Mouse (Mus musculus) neural tube, embryonic 10.5 days (tissue): ENCODE measurements at regions not wholly inside any gene's neighbourhood (a gene's known extent, or its start where the extent isn't known, plus 50 kb on each side); places are given as distances from the start of the nearest gene placed in this dataset.

Experiments
- DNase-seq: peaks from one replicate; pipeline ENCODE4 v3.0.0-alpha.2; 2017; ENCODE audit warnings: low spot score; ENCODE audit errors: extremely low spot score

DNA sequence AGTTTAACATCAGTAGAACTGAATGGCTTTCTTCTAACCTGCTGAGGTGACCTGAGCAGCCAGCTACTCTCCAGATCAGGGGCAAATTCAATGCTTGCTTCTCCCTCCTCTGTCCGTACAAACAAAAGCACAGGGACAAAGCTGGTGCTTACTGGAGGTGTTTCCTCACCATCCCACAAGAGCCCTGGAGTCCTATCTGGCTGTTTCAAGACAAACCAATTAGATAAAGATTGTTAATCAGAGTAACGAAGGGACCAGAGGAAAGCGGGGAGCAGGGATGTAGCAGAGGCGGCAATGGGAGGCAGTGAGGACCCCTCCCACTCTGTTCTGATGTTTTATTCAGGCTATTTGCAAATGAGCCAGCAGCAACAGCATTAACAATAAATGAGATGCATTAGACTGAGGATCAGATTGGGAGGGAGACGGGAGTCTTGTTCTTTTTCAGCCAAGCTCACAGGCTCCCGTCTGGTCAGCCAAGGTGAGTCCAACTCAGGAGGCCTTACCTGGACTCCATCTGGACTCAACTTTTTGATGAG lies 418.0 kb upstream of the Gm6657 start:
- DNase-seq, result no peak

DNA sequence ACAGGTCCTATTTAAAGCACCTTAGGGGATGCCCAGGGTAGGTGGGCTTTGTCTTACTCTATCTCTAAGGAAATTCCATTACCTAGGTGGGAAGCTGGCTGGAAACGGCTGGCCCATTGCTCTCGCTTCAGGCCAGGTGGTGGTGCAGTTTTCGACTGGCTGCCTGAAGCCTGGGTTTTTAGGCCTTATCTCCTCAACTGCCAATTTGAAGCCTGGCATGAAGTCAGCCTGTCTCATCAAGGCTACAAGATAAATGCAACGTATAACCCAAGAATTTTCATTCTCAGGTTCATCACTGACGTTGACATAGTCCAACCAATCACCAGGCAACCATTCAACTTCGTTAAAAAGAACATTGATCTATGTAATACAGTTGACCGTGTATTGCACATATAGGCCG lies 417.3 kb upstream of the Gm6657 start:
- DNase-seq, result no peak

DNA sequence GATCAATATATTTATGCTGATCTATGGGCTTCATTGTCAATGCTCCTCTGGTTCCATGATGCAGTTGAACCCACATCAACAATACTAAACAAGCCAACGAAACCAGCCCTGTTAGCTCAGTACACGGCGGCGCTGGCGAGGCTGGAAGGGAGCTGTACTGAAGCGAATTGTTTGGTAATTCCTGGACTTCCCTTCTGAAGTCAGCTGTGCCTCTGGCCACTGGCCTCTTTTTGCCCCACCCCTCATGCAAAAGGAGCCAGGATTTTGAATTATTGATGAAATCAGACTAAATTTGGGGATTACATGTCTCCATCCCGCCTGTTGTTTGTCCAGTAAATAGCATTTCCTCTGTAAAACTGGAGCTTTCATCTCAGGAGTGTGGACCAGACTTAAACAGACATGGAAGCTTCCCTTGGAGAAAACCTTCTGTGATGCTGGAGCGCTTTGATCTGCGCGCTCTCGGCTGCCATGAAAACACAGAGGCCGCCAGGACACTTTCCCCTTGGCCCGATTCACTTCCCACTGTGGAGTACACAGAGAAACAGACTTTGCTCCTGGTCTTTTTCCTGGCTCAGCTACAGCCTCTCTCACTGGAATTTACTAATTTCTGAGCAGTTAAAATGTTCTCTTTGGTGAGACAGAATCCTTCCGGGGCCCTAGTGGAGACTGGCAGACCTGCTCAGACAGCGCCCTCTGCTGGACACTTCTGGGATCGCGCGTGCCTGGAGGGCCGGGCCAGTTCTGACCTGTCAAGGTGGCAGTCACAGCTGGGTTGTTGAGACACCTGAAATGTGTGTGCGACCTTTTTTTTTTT lies 412.9 kb upstream of the Gm6657 start:
- peak; percentile 92 for DNase-seq

GRCm38 (mm10) chr12:77783909-77784308 lies 410.1 kb upstream of the Gm6657 start:
- no peak for DNase-seq

GRCm38 (mm10) chr12:77785647-77786046 lies 408.4 kb upstream of the Gm6657 start:
- DNase-seq, result no peak

GRCm38 (mm10) chr12:77786678-77787077 lies 407.4 kb upstream of the Gm6657 start:
- DNase-seq, result no peak

DNA sequence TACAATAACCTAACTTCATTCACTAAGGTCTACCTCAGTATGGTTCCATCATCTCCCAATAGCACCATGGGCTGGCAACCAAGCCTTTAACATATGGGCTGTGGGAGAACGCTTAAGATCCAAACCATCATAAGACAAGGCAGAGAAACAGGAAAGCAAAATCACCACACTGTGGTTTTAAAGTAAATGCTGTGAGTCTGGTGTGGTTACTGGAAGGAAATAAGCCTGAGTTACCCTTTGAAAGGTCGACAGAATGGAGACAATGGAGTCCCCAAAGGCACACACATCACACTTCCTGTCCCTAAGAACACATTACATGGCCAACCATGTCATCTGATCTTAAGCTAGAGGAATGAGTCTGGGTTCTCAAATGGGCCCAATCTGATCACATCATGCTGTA lies 405.8 kb upstream of the Gm6657 start:
- no peak for DNase-seq

DNA sequence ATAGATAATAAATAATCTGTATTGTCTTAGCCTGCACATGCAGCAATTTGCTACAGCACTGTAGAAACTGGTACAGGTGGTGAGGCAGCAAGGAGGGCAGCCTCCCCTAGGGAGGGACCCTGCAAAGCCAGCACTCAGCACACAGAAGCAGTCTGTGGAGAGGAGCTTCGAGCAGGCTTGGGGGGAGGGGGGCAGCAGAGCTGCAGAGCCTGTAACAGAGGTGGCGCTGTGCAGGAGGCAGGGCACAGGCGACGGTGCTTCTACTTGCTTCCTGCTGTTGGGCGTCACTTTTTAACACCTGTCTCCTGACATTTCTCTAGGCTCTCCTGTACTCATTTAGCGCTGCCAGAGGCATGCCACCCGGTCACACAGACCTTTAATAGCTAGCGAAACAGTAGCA lies 404.6 kb upstream of the Gm6657 start:
- DNase-seq, result peak; percentile 39

DNA sequence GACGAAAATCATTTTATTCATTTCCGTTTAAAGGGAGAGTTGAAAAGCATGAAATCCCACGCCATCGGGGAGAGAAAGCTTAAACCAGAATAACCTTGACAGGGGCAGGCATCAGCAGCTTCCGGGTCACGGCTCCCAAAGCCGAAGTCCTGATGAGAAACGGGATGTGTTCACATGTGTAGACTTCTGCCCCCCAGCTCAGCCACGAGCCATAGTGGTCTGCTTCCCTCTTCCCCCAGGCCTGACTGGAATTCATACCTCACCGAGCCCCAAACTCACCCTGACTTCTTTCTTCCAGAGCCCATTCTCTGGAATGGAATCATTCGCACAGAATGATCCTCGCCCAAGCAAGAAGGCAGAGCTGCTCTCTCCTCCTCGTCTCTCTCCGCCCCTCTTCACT lies 404.2 kb upstream of the Gm6657 start:
- DNase-seq, result no peak

- DNase-seq, result no peak
Observed at GRCm38 (mm10) chr12:77790891-77791672, 403.0 kb upstream of the Gm6657 start.

DNA sequence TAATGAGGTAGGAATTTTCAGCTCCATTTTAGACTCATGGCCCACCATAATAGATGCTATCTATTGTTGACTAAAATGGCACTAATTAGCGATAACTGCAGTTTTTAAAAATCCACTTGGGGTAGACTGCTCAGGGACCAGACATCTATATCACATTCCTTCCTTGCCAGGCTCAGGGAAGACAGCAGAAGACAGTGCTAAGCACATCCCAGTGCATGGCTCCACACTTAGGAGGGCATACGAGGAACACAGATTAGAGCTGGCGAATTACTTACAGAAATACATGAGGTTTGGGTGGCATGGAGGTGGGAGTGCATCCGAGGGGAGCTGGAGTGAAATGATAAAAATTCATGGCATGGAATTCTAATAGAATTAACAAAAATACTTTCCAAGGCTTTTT lies 395.5 kb upstream of the Gm6657 start:
- DNase-seq, result no peak

DNA sequence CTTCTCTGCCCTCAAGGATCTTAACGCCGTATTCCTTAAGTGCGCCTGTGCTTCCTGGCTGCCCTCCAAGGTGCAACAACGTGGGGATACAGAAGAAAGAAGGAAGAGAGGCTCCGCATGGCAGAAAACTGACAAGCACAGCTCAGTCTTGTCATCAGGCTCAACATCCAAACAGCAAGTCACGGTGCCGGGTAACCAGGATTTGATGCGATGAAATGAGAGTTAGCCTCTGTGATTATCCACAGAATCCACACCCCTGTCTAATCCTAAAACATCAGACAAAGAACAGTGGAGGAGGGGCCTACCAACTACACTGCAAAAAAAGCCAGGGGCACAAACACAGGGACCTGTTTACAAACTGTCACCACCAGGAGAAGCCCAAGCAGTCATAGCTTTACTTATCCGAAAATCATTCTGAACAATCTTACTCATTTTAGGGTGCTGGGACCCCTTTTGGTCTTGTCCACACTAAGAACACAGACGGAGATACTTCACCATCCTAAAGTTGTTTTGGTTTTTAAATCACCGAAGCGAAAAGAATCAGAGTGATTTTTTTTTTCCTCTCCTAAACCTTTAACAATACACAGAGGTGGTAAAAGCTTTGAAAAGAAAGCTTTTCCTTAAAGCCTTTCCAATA lies 394.8 kb upstream of the Gm6657 start:
- DNase-seq, result no peak

DNA sequence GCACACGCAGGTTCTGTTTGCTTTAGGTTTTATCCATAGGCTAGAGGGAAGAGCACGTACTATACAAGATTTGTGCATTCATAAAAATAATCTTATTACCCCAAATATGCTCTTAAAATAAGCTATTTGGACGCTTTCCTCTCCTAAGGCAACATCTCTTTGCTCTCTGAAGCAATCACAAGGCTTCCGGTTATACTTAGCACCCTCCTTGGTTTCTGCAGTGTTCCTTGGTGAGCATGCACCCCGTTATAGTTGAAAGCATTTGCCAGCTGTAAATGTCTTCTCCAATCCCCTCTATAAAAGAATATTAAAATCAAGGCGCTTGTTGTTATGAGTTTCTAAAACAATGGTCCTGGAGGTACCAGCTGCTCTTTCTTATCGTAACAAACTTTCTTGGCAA lies 386.4 kb upstream of the Gm6657 start:
- DNase-seq, result no peak

DNA sequence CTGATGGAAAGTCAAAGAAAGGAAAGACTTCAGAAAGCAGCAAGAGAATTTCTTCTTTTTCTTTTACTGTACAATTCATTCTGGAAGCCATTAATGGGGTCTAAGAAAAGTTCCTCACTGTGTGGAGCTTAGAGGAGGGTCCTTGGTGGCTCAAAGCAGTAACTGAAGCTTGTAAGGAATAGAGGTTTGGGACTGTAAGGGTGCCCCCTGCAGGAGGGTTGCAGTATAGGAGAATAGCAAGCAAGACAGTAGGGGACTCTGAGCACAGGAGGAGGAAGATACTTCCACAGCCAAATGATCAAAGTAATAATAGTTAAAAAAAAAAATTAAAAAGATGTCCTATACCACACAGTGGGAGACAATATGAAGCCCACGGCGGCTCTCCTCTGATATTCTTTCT lies 382.8 kb upstream of the Gm6657 start:
- DNase-seq, result no peak

GRCm38 (mm10) chr12:77819456-77819855 lies 374.6 kb upstream of the Gm6657 start:
- DNase-seq, result no peak

GRCm38 (mm10) chr12:77823381-77824030 lies 370.5 kb upstream of the Gm6657 start:
- DNase-seq, result no peak

GRCm38 (mm10) chr12:77833411-77834169 lies 360.5 kb upstream of the Gm6657 start:
- DNase-seq, result no peak

DNA sequence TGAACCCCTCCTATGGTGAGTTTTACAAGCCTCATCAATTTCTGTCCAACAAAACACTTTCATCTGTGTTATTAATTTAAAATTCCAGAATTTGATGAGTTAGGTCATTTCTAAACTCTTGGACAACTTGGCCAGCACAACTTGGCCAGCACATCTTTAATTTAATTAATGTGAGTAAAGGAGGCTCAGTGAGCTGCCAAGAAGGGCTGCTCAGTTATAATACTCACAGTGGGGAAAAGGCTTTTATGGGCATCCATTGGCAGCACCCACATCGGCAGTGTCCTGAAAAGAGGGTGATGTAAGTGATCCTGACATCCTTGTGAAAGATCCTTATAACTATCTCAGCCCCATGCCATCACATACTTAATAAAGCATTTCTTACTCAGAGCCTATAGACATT lies 359.2 kb upstream of the Gm6657 start:
- no peak for DNase-seq

DNA sequence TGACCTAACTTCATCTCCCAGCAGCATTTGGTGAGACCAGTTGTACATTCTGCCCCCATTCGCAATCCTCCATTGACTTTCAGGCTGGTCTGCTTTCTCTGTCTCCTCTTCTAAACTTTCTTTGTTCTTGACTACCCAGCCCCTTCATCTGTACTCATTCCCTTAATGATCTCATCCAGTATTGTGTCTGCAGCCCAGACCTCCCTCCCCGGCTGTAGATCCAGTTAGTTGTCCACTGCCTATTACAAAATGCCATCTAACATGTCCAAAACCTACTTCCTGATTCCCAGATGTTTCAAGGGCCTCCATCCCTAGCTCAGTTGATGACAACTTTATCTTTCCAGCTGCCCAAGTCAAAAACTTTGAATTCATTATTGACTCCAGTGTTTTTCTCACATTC lies 357.8 kb upstream of the Gm6657 start:
- no peak for DNase-seq

DNA sequence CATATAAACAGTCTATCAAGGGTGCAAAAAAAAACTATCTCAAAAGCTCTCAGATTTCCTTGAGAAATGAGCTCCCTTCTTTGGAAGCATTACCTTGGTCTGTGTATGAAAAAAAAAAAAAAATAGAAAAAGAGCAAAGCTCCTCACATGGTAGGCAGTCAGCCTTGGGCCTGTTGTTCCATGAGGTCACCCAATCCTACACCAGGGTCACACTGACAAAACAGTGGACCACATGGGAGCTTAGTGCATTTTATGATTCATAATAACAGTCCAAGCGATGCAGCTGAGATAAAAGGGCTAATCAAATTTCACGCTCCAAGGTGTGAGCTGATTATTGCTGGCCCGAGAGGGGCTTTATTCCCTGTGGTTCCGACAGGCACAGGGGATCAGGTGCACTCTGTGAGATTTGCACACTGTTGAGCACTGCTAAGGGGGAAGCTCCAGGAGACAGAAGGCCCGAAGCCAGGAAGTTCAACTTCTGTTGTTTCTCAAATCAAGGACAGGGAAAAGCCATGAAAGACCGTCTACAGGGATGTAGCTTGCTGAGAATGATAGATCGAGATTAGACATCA lies 352.1 kb upstream of the Gm6657 start:
- no peak for DNase-seq
